Mouse (Mus musculus) left cerebral cortex, adult 2 months (tissue): ENCODE data around the gene Tmem97. TPM values are rescaled to one million over a fixed set of nuclear protein-coding genes. Genes with fewer than 3 reads are reported as not detected.
"Not testable (repeated sequence)": the region's sequence is repeated elsewhere in the genome, so short reads cannot be mapped to it uniquely, and the experiment has no call there.

Source experiments
- DNase-seq, 2 experiments: peaks; one replicate each; pipeline ENCODE4 v3.0.0; 2021 to 2022; ENCODE audit warnings: low spot score in 2 of 2, mixed read lengths in 1 of 2; ENCODE audit errors: extremely low spot score in 1 of 2
- H3K27ac ChIP-seq: fragments of 200-600 bp; 2 replicates; pipeline ENCODE4 v1.8.1; 2022
- H3K4me3 ChIP-seq: fragments of 200-600 bp; 2 replicates; pipeline ENCODE4 v1.8.1; 2022
- CTCF ChIP-seq: fragments of 200-600 bp; IDR thresholded peaks from 2 replicates; pipeline ENCODE4 v1.8.1; 2022; ENCODE audit warnings: antibody characterized with exemption, mild to moderate bottlenecking, moderate library complexity
- intact Hi-C: fragments of 180-260 bp; cut with DNase I; formaldehyde crosslinking; loops from one replicate; pipeline ENCODE4 v1.15.1; 2025
- long read RNA-seq, 2 experiments: library from polyadenylated mRNA; stranded (forward); transcript quantifications; one replicate each; pipeline ENCODE4 v2.0.0; 2021; ENCODE audit warnings: borderline mapping rate in 2 of 2
- total RNA-seq, 2 experiments: library from RNA; stranded (reverse); gene quantifications; 2 replicates each; pipeline ENCODE4 v1.2.3; 2021

Gene Tmem97
- total RNA-seq, result 10 to 100 TPM; 17.2 to 19.3 TPM
- long read RNA-seq, experiment 1, transcript Tmem97-201 (3 exons, 1,375 nt), result major isoform, 22 of 22 reads
- long read RNA-seq, experiment 1, partial matches to known transcripts, result 0 of 22 reads
- long read RNA-seq, experiment 1, other reads (novel, unspliced or antisense), result 0 of 22 reads
- long read RNA-seq, experiment 2, transcript Tmem97-201 (3 exons, 1,375 nt), result major isoform, 10 of 10 reads
- long read RNA-seq, experiment 2, partial matches to known transcripts, result 0 of 10 reads
- long read RNA-seq, experiment 2, other reads (novel, unspliced or antisense), result 0 of 10 reads

DNA sequence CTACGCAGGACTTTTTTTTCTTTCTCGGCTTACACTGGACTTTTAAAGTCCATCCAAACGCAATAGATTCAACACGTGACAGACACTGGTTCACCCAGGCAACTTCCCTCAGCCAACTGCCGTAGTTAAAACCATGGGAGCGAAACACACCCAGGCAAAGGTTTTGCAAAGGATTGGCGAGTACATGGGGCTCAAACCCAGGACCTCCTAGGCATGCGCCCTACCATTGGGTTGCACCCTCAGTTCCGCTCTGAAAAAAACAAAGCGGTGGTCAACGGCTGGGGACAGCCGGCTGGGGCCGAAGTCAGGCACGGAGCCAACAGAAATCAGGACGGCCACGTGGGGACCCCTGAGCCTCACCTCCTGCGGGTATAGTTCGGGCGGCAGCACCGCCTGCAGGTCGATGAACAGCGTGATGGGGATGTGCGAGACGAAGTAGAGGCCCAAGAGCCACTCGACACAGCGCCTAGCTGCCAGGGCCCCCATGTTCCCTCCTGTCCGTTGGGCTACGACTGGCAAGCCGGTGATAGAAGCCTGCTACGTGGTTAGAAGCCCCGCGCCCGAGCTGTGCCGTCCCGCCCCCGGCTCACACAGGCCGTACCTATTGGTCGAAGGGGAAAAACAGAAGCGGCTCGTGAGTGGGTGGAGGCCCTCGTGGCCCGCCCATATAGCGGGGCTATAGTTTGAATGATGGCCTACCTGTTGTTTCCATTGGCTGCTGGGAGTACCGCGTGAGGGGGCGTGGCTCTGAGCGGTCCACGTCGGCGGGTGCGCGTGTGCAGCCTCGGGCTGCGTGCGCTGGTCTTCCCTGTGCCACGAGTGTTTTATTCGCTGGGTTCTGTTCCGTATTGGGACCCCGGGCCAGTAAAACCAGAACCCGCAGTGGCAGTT is at the start of gene Tmem97:
Gene Tmem97 (minus strand): TSS at position 610 of the 891 bp plus-strand sequence.
- Histone ChIP-seq H3K4me3 (peak within 1 kb of the TSS; percentile 82), H3K27ac (peak within 1 kb of the TSS; percentile 87)
- no peak; the same call in 1 of the 2 replicates for TF ChIP-seq CTCF
- DNase-seq, result peak; percentile 90 to 95
- intact Hi-C loops, result loop anchor here (2.0 kb wide), 1 partner anchor 406 kb away; no protein-coding TSS in a partner anchor

DNA sequence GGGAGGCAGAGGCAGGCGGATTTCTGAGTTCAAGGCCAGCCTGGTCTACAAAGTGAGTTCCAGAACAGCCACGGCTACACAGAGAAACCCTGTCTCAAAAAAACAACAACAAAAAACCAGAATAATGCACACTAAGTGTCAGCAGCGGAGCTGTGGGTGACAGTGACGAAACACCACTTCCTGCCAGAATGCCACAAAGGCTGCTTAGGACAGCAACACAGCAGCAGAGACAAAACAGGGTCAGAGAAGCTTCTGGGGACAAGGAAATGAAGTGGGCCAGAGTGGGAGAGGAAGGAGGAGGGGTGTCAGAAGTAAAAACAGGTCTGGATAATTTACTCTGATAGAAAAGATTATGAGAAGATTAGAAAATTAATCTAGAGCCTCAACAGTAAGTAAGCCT is 49.5 kb upstream of the Tmem97 start:
- no peak for DNase-seq
- Histone ChIP-seq H3K27ac (no peak overlapping the region), H3K4me3 (no peak overlapping the region)
- no peak for TF ChIP-seq CTCF
- intact Hi-C loops, result no loop called here

DNA sequence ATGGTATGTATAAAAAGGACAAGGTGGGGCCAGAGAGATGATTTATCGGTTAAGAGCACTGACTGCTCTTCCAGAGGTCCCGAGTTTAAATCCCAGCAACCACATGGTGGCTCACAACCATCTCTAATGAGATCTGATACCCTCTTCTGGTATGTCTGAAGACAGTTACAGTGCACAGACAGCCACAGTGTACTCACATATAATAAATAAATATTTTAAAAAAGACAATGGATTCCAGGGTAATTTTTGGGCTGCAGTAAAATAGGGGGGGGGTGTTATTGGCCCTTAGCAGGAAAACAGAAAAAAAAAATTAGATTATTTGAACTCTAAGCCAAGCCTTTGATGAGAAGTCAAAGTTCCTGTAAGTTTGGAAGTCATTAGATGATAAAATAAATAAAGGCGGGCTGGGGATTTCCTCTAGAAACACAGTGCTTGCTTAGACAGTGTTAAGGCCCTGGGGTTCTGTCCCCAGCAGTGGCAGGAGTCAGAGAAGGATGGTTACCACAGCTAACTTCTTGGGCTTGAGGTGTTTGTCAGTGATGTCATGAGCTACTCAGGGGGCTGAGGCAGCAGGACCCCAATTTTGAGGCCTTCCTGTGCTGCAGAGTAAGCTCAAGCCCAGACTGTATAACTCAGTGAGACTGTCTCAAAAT is 48.3 kb upstream of the Tmem97 start:
- intact Hi-C loops, result no loop called here
- DNase-seq, result no peak
- no peak overlapping the region for H3K4me3 ChIP-seq
- H3K27ac ChIP-seq, result no peak overlapping the region; the same call in 1 of the 2 replicates
- no peak; the same call in 1 of the 2 replicates for TF ChIP-seq CTCF

DNA sequence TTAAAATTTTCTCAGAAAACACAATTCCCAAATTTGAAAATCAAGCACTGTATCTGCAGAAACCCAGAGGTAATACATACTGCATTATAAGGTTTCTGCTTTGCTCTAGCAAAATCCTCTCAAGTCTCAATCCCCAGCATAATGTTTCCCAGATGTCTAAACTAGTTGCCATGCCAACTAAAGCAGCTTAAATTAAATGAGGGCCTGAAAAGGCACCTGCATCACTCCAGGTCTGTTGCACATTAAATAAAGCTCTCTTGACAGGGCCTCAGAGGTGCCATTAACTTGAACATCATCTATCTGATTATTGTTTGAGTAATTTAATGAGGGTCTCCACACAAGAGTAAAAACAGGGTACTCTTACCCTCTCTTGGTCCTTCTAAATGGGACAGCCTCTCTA is 46.2 kb upstream of the Tmem97 start:
- intact Hi-C loops, result no loop called here

DNA sequence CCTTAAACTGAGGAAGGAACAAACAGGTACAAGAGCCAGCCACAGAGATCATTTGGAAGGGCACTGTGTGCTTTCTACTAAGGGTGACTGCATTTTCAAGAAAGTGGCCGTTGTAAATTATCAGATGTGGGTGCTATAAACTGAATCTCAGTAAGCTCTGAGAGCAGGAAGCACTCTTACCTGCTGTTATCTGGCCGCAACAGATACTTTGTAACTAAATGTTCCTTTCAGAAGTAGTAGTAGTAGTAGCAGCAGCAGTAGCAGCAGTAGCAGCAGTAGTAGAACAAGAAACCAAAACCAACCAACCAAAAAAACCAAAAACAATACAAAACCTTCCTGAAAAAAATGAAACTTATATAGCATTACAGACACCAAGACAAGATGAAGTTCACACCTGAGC is 45.2 kb upstream of the Tmem97 start:
- no peak for TF ChIP-seq CTCF
- H3K4me3 ChIP-seq, result no peak overlapping the region
- intact Hi-C loops, result no loop called here
- no peak overlapping the region; the same call in 1 of the 2 replicates for H3K27ac ChIP-seq
- no peak for DNase-seq

More for the DNA sequence above, 46.2 kb upstream of the Tmem97 start:
- Histone ChIP-seq H3K27ac (peak overlapping the region; percentile 54), H3K4me3 (no peak overlapping the region)
- DNase-seq, result no peak
- TF ChIP-seq CTCF, result no peak

DNA sequence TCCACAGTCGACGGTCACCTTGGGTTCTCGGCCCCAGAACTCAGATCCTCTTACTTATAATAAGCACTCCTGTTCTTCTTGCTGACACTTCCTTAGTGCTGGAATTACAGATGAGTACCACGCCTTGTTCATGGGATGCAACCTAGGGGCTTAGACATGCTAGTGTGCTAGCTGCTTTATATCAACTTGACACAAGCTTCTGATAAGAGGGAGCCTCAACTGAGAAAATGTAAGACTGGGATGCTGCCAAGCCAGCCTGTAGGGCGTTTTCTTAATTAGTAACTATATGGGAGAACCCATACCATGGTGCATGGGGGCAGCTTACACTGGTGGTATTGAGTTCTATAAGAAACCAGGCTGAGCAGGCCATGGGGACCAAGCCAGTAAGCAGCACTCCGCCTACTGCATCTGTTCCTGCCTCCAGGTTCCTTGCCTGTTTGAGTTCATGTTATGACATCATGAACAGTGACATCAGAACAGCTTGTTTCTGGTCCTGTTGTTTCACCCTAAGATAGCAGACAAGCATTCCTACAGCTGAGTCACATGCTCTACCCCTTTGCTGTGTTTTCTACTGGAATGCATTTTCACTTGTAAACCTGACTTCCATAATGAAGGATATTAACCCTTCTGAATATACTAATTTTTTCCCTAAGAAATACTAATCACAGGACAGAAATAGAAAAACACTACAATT is 43.8 kb upstream of the Tmem97 start:
- Histone ChIP-seq H3K27ac (no peak overlapping the region), H3K4me3 (no peak overlapping the region)
- intact Hi-C loops, result no loop called here
- DNase-seq, result no peak
- TF ChIP-seq CTCF, result no peak

DNA sequence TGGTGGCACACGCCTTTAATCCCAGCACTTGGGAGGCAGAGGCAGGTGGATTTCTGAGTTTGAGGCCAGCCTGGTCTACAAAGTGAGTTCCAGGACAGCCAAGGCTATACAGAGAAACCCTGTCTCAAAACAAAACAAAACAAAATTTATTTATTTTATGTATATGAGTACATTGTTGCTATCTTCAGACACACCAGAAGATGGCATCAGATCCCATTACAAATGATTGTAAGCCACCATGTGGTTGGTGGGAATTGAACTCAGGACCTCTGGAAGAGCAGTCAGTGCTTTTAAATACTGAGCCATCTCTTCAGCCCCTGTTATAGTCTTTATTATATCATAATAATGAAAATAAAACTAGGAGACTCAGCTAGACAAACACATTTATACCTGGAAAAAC is 37.1 kb upstream of the Tmem97 start:
- H3K4me3 ChIP-seq, H3K27ac ChIP-seq, DNase-seq, intact Hi-C loops: not testable (repeated sequence)
- peak; percentile 31 for TF ChIP-seq CTCF

DNA sequence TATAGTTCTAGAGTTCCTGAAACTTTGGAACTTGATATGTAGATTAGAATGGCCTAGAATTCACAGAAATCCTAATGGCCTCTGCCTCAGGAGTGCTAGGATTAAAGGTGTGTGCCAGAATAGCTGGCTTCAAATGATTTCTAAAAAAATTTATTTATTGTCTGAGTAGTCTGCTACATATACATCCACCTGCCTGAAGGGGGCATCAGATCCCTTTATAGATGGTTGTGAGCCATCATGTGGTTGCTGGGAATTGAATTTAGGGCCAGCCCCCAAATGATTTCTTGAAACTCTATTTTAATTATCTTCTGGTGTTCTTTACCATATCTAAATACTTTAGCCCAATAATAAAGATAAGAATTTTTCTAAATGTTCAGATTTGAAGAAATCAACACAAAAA is 35.5 kb upstream of the Tmem97 start:
- TF ChIP-seq CTCF, result peak; percentile 25
- Histone ChIP-seq H3K27ac (no peak overlapping the region), H3K4me3 (no peak overlapping the region)
- intact Hi-C loops, result no loop called here
- no peak for DNase-seq

DNA sequence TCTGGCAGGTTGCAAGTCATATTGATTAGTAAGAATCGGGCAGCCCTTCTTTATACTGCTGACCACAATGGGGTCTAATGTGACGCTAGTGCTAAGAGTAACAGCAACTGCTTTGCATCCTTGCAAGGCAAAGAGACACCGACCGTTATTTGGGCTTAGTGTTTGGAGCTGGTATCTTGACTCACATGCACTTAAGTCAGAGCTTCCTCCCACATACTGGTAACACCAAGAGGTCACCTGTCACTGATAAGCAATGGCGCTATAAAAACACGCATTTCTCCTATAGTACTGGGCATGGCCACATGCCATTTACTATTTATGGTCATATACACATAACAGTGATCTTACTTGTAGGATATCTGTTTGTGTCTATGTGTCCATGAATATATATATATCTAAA is 32.3 kb upstream of the Tmem97 start:
- TF ChIP-seq CTCF, result no peak
- Histone ChIP-seq H3K27ac (no peak overlapping the region), H3K4me3 (no peak overlapping the region)
- no peak for DNase-seq
- intact Hi-C loops, result no loop called here

DNA sequence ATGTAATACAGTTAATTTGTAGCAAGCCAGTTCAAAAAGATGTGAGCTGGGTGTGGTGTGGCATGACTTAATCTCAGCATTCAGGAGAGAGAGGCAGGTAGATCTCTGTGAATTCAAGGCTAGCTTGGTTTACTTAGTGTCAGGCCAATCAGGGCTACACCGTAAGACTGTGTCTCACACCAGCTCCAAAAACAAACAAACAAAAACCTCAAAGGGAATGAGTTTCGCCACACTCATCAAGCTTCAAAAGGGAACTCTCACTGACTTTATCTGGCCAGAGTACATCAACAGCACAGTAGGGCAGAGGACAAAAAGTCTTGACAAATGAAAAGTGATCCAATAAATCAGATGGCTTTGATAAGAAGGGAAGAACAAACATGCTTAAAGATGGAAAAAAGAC is 24.4 kb upstream of the Tmem97 start:
- Histone ChIP-seq H3K4me3 (no peak overlapping the region), H3K27ac (no peak overlapping the region)
- no peak for TF ChIP-seq CTCF
- intact Hi-C loops, result no loop called here
- DNase-seq, result no peak

DNA sequence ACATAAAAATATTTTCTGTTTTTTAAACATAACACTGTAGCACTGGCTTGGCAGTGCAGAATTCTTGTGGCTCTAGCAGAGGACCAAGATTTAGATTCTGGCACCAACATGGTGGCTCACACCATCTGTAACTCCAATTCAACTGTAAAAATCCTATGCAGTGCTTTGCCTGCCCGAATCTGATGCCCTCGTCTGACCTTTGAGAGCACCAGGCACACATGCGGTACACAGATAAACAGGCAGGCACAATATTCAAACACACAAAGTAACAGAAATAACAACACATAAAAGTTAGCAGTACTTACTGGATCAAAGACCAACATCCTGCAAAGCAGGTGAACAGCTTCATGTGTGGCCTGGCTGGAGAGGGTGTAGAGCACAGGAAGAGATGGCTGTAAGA is 24.0 kb upstream of the Tmem97 start:
- no peak for DNase-seq
- Histone ChIP-seq H3K27ac (no peak overlapping the region), H3K4me3 (no peak overlapping the region)
- no peak for TF ChIP-seq CTCF
- intact Hi-C loops, result no loop called here

DNA sequence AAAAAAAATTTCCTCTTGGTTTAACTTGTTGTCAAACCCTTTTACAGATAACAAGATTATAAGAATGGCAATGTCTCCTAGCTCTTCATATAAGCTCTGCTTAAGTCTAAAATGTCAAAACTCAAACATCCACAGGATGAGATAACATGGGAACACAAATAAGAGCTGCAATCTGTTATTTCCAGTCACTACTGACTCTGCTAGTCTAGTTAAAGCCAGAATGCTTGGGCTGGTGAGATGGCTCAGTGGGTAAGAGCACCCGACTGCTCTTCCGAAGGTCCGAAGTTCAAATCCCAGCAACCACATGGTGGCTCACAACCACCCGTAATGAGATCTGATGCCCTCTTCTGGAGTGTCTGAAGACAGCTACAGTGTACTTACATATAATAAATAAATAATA is 23.5 kb upstream of the Tmem97 start:
- H3K4me3 ChIP-seq, H3K27ac ChIP-seq, intact Hi-C loops, DNase-seq: not testable (repeated sequence)
